Mouse (Mus musculus) thymus, adult 2 months (tissue): ENCODE data around the gene Sspo.

Experiments used
- CTCF ChIP-seq: fragments of 200-500 bp; IDR thresholded peaks from 2 replicates; pipeline ENCODE4 v1.5.1; 2012; ENCODE audit warnings: mild to moderate bottlenecking, control low read depth, low read length, moderate library complexity, borderline replicate concordance; ENCODE audit not compliant: control insufficient read depth, poor library complexity, insufficient read depth; ENCODE audit errors: extremely low read depth
- POLR2A ChIP-seq: fragments of 200-500 bp; IDR thresholded peaks from 2 replicates; pipeline ENCODE4 v1.6.1; 2012; ENCODE audit warnings: mild to moderate bottlenecking, low read length, control low read depth, moderate library complexity; ENCODE audit not compliant: control insufficient read depth, poor library complexity, insufficient read depth; ENCODE audit errors: extremely low read depth

- TF ChIP-seq CTCF (no peak), POLR2A (no peak)
Measured at GRCm38 (mm10) chr6:48548314-48548713, 100.3 kb downstream of the Sspo start.
